In the genomic region with DNA sequence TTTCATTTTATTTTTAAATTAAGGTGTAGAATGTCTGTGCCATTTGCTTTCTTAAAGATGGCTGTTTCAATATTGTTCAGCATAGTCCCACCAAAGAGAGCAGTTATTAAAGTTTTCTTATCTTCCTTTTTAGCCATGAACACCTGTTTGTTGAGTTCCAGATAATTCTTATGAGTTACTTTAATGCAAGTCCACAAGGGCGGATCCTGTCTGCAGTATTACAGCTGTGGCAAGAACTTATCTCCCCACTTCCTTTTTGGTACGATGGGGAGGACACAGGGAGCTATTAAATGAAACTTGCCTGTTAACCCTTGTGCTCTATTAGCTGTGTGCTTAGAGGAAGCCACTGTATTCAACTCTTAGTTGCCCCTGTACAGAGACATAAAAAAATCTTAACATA, we compare ENCODE assay signal across 32 mouse cellular contexts.
DNase-seq lines count a peak whose midpoint lies in the region; ATAC-seq and TF ChIP-seq lines count a peak whose summit lies in the region.
"Had no signal": no experiment of that assay in that cellular context is flagged by ENCODE, and none has a peak within 500 bp of the region (broad histone marks: within the 10 kb centered on the region; RNA-seq: fewer than 3 reads in every experiment).

No protein-coding gene starts in this region.

- peak; percentile 3 for DNase-seq in 416B (ENCODE audit: low read depth)
- DNase-seq in c-Kit-positive CD71-negative TER-119-negative erythroid progenitor cells, embryonic 14.5 days (ENCODE audit: low read depth), result peak; percentile 2
- DNase-seq in liver, embryonic 11.5 days (ENCODE audit: low spot score), result no peak
- DNase-seq in right cerebral cortex, postnatal 14 days, result no peak
- DNase-seq in left cerebral cortex, adult 9 months (ENCODE audit: low spot score in 2 of 2), result no peak
- no peak for DNase-seq in cerebellum, adult 9-10 months
- DNase-seq in layer of hippocampus, adult 2 months (ENCODE audit: low spot score in 2 of 2), result no peak
- DNase-seq: adrenal gland, adult 2 months; adrenal gland, postnatal 36 days; cerebellum, adult 11 months; cerebellum, postnatal 25 days; gastrocnemius, adult 2 months; gastrocnemius, postnatal 36 days; heart, adult 18-20 months; heart, postnatal 4 days; kidney, adult 8-10 months; layer of hippocampus, adult 9-11 months; lung, adult 18-20 months; lung, postnatal 4 days; thymus, postnatal 14 days had no signal

- no peak overlapping the region for H3K27ac ChIP-seq in liver, embryonic 11.5 days (ENCODE audit: low read depth, low read length)
- no peak overlapping the region for H3K27ac ChIP-seq in liver, embryonic 16.5 days (ENCODE audit: low read length)
- no peak overlapping the region for H3K27ac ChIP-seq in layer of hippocampus, adult 2 months
- H3K27ac ChIP-seq: embryonic facial prominence, embryonic 12.5 days; gastrocnemius, adult 2 months; hindbrain, embryonic 13.5 days; kidney, postnatal 0 days; limb, embryonic 12.5 days; midbrain, embryonic 15.5 days; neural tube, embryonic 15.5 days had no signal

- H3K9me3 ChIP-seq in liver, embryonic 11.5 days (ENCODE audit: control insufficient read depth, low read length), result no peaks in the 10 kb centered on the region
- H3K9me3 ChIP-seq in liver, embryonic 16.5 days (replicated peaks; ENCODE audit: control insufficient read depth, low read length), result no peaks in the 10 kb centered on the region
- H3K9me3 ChIP-seq: embryonic facial prominence, embryonic 12.5 days; heart, embryonic 12.5 days; hindbrain, embryonic 13.5 days; limb, embryonic 12.5 days; midbrain, embryonic 15.5 days; neural tube, embryonic 15.5 days had no signal

- H3K9ac ChIP-seq in liver, embryonic 11.5 days (ENCODE audit: low read depth, low read length), result no peak overlapping the region
- no peak overlapping the region for H3K9ac ChIP-seq in liver, embryonic 16.5 days (ENCODE audit: low read depth, low read length)
- H3K9ac ChIP-seq: embryonic facial prominence, embryonic 12.5 days; heart, embryonic 12.5 days; hindbrain, embryonic 13.5 days; limb, embryonic 12.5 days; midbrain, embryonic 15.5 days; neural tube, embryonic 15.5 days had no signal

- H3K4me3 ChIP-seq in liver, embryonic 11.5 days (ENCODE audit: low read depth, low read length), result no peak overlapping the region
- no peak overlapping the region for H3K4me3 ChIP-seq in liver, embryonic 16.5 days (ENCODE audit: low read depth, low read length)
- H3K4me3 ChIP-seq in layer of hippocampus, adult 2 months, result no peak overlapping the region
- H3K4me3 ChIP-seq: embryonic facial prominence, embryonic 12.5 days; gastrocnemius, adult 2 months; heart, embryonic 12.5 days; hindbrain, embryonic 13.5 days; limb, embryonic 12.5 days; midbrain, embryonic 15.5 days; neural tube, embryonic 15.5 days had no signal

- 41% methylated on average over 2 of the region's 2 CpGs for WGBS in liver, embryonic 11.5 days
- 22% methylated on average over 2 of the region's 2 CpGs for WGBS in liver, embryonic 16.5 days (ENCODE audit: insufficient replicate concordance)

- no peaks in the 10 kb centered on the region for H3K36me3 ChIP-seq in liver, embryonic 11.5 days (ENCODE audit: control insufficient read depth, insufficient read depth, low read length)
- no peaks in the 10 kb centered on the region for H3K36me3 ChIP-seq in liver, embryonic 16.5 days (ENCODE audit: control insufficient read depth, insufficient read depth)
- H3K36me3 ChIP-seq: embryonic facial prominence, embryonic 12.5 days; heart, embryonic 12.5 days; hindbrain, embryonic 13.5 days; limb, embryonic 12.5 days; midbrain, embryonic 15.5 days; neural tube, embryonic 15.5 days had no signal

- H3K27me3 ChIP-seq in liver, embryonic 11.5 days (replicated peaks; ENCODE audit: control insufficient read depth, insufficient read depth, low read length), result no peaks in the 10 kb centered on the region
- H3K27me3 ChIP-seq in liver, embryonic 16.5 days (ENCODE audit: control insufficient read depth, insufficient read depth, low read depth, low read length), result no peaks in the 10 kb centered on the region
- H3K27me3 ChIP-seq: embryonic facial prominence, embryonic 12.5 days; heart, embryonic 12.5 days; hindbrain, embryonic 13.5 days; limb, embryonic 12.5 days; midbrain, embryonic 15.5 days; neural tube, embryonic 15.5 days had no signal

- TF ChIP-seq CTCF in layer of hippocampus, adult 2 months (conservative IDR thresholded peaks at IDR 0.05), result no peak

- peak; percentile 92 for ATAC-seq in liver, embryonic 11.5 days (replicated peaks; ENCODE audit: low FRiP score)
- peak; percentile 68 for ATAC-seq in liver, embryonic 16.5 days (ENCODE audit: low read depth)
- ATAC-seq: activated CD4-positive, CD25-positive, alpha-beta regulatory T cell, adult 4 months; forebrain, embryonic 14.5 days; intestine, embryonic 16.5 days; lung, postnatal 0 days; midbrain, embryonic 15.5 days had no signal

- no peak overlapping the region for H3K4me2 ChIP-seq in liver, embryonic 11.5 days
- H3K4me2 ChIP-seq in liver, embryonic 16.5 days (ENCODE audit: low read depth, low read length), result no peak overlapping the region
- H3K4me2 ChIP-seq: embryonic facial prominence, embryonic 12.5 days; heart, embryonic 12.5 days; hindbrain, embryonic 13.5 days; limb, embryonic 12.5 days; midbrain, embryonic 15.5 days; neural tube, embryonic 15.5 days had no signal

- H3K4me1 ChIP-seq in liver, embryonic 11.5 days (replicated peaks; ENCODE audit: control insufficient read depth, insufficient read depth, low read length), result no peaks in the 10 kb centered on the region
- H3K4me1 ChIP-seq in liver, embryonic 16.5 days (ENCODE audit: control insufficient read depth, low read depth, low read length), result no peaks in the 10 kb centered on the region
- H3K4me1 ChIP-seq: embryonic facial prominence, embryonic 12.5 days; heart, embryonic 12.5 days; hindbrain, embryonic 13.5 days; limb, embryonic 12.5 days; midbrain, embryonic 15.5 days; neural tube, embryonic 15.5 days had no signal

Comparison
In these comparisons a context has a peak if more than half of its experiments do, and no peak if none do; other contexts are left out.
1. DNase-seq: peak in 416B (single experiment) and c-Kit-positive CD71-negative TER-119-negative erythroid progenitor cells, embryonic 14.5 days (single experiment); none in liver, embryonic 11.5 days (single experiment), right cerebral cortex, postnatal 14 days (single experiment), left cerebral cortex, adult 9 months (0 of 2), cerebellum, adult 9-10 months (single experiment) and layer of hippocampus, adult 2 months (0 of 2).